Mouse (Mus musculus): ENCODE results near the gene Cyp24a1. TPM values are rescaled to one million over a fixed set of nuclear protein-coding genes. Genes with fewer than 3 reads are reported as not detected.
A peak's percentile ranks its signal among the peaks of the same experiment; 100 is the strongest.

The Cyp24a1 gene
- polyA plus RNA-seq, 1 experiment from 2014 or later = not detected

DNA sequence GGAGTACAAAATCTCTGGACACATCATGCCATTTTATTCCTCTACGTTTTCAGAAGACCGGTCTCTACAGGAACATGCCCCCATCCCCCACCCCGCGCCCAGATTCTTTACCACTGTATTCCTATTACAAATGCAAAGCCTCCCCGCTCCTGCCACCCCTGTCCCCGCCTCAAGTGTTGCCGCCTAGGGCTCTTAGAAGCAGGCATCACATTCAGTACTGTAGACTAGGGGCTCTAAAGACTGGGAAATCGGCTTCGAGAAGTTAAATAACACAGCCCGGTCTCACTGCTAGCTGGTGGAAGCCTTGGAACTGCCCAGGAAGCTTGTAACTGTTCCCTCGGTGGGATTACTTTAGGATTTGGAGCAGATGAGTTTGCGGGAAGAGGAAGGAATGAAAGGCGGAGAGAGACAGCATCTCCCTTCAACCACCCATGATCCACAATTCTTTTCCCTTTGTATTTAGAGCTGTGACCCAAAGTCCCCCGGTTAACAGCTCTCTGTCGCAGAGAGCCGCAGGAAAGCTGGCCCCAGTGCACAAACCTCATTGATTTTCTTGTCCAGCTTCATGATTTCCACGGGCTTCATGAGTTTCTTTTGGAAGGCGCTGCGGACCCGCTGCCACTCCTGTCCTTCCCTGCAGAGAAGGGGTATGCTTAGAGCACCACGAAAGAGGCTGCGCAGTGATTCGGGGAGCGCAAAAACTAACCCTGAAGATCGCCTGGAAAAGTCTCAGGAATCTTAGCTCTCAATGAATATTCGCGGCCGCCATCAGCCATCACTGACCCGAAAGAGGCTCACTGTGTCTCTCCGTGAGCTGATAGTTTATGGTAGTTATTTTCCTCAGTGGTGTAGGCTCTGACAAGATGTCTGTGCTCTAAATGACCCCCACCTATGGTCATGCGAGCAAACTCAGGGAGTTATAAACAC lies 1.9 kb downstream of the Cyp24a1 start:
- no peak overlapping the region for H3K4me3 ChIP-seq
- peaks cover 86% of the 10 kb centered on the region for H3K27me3 ChIP-seq
- H3K4me2 ChIP-seq = no peak overlapping the region
- H3K27ac ChIP-seq = no peak overlapping the region
- no peaks in the 10 kb centered on the region for H3K9me3 ChIP-seq
- H3K4me1 ChIP-seq = peaks cover 16% of the 10 kb centered on the region
- ATAC-seq (ENCODE audit: borderline replicate concordance, extremely low read depth, low FRiP score, low TSS enrichment) = no peak
- no peaks in the 10 kb centered on the region for H3K36me3 ChIP-seq
- WGBS = 9% methylated on average over 31 of the region's 31 CpGs
- H3K9ac ChIP-seq = no peak overlapping the region

DNA sequence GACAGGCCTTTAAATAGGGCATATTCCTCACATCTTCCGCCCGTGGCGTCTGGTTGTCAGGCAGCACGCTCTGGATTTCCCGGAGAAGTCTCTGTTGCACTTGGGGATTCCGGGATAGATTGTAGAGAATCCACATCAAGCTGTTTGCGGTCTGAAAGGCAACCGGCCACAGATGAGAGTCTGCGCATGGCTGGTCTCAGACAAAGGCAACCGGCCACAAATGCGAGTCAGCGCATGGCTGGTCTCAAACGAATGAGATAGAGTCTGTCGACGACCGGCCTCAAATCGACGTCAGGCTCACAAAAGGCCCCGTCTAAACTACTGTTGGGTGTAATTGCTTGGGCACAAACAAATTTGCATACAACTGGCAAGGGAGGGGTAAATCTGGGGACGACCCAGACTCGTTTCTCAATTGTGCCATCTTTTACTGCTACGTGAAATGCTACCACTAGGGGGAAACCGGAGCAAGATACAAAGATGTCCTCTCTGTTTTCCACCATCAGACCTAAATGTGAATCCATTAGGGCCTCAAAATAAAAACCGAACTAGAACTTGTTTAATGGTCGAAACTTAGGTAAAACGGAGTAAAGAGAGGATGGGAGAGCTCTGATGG lies 8.9 kb downstream of the Cyp24a1 start:
- ATAC-seq (ENCODE audit: borderline replicate concordance, extremely low read depth, low FRiP score, low TSS enrichment) = no peak
- Histone ChIP-seq H3K4me1 (no peaks in the 10 kb centered on the region), H3K27ac (no peak overlapping the region), H3K36me3 (no peaks in the 10 kb centered on the region), H3K4me3 (no peak overlapping the region), H3K9me3 (no peaks in the 10 kb centered on the region), H3K4me2 (no peak overlapping the region), H3K9ac (no peak overlapping the region), H3K27me3 (peaks cover 48% of the 10 kb centered on the region)
- 61% methylated on average over 26 of the region's 26 CpGs for WGBS

DNA sequence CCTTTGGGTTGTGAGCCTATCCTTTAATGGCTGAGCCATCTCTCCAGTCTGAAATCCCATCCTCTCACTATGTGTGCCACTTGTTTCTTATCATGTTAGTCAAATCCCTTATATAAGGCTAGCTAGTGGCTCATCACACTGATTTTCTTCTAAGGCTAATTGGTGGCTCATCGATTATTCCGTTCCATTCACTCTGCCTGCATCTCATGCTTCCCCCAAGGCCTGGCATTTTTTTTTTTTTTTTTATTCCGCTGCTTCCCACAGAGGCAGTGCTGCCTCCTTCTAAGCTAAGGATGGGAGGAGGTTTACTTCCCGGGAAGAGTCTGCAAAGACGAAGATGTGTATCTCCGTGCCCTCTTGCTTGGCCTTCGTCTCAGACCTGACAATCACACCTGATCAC lies 9.7 kb downstream of the Cyp24a1 start:
- Histone ChIP-seq H3K4me1 (no peaks in the 10 kb centered on the region), H3K27me3 (peaks cover 41% of the 10 kb centered on the region), H3K27ac (no peak overlapping the region), H3K4me2 (no peak overlapping the region), H3K9ac (no peak overlapping the region), H3K4me3 (no peak overlapping the region), H3K9me3 (no peaks in the 10 kb centered on the region), H3K36me3 (no peaks in the 10 kb centered on the region)
- no peak for ATAC-seq (ENCODE audit: borderline replicate concordance, extremely low read depth, low FRiP score, low TSS enrichment)
- 66% methylated on average over 7 of the region's 7 CpGs for WGBS

DNA sequence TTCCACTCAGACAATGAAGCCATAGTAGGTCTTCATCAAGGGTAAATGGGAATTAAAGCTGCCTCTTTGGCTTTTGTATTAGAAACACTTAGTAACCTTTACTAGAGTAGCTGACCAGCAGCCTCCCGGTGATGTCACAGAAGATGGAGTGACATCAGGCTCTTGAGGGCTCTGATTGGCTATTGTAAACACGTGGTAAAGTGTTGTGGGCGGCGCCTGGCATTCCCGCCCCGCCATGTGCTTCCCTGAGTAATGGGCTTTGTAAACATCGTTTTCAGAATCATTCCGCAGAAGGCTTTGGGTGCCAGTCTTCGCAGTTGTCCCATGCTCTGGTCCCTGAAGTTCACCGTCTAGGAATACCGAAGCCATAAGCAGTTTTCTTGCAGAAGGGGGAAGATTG lies 13.0 kb downstream of the Cyp24a1 start:
- 62% methylated on average over 11 of the region's 11 CpGs for WGBS
- no peaks in the 10 kb centered on the region for H3K36me3 ChIP-seq
- H3K27me3 ChIP-seq = peaks cover 17% of the 10 kb centered on the region
- no peaks in the 10 kb centered on the region for H3K4me1 ChIP-seq
- no peaks in the 10 kb centered on the region for H3K9me3 ChIP-seq
- H3K4me2 ChIP-seq = no peak overlapping the region
- no peak overlapping the region for H3K27ac ChIP-seq
- ATAC-seq (ENCODE audit: borderline replicate concordance, extremely low read depth, low FRiP score, low TSS enrichment) = no peak
- no peak overlapping the region for H3K4me3 ChIP-seq
- H3K9ac ChIP-seq = no peak overlapping the region

DNA sequence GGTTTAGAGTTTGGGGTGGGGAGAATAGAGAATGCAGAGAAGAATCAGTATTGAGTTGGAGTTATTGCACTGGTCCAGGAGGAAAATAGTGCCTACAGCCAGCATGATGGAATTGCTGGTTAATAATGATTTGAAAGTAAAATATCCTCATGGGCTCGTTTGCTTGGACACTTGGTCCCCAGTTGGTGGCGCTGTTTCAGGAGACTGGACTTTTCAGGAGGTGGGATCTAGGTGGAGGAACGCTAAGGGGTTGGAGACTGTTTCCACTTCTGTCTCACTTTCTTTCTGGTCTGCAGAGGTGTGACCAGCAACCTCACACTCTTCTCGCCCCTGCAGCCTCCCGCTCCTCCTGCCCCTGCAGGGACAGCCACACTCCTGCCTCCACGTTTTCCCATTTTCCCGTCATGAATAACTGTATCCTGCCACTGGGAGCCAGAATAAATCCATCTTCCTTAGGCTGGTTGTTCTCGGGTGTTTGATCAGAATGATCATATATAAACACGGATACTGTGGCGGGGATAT lies 14.9 kb downstream of the Cyp24a1 start:
- H3K27me3 ChIP-seq = peaks cover 17% of the 10 kb centered on the region
- no peak overlapping the region for H3K9ac ChIP-seq
- 43% methylated on average over 10 of the region's 10 CpGs for WGBS
- no peak overlapping the region for H3K27ac ChIP-seq
- H3K4me1 ChIP-seq = no peaks in the 10 kb centered on the region
- no peaks in the 10 kb centered on the region for H3K36me3 ChIP-seq
- H3K4me2 ChIP-seq = no peak overlapping the region
- H3K9me3 ChIP-seq = no peaks in the 10 kb centered on the region
- no peak overlapping the region for H3K4me3 ChIP-seq
- ATAC-seq (ENCODE audit: borderline replicate concordance, extremely low read depth, low FRiP score, low TSS enrichment) = no peak

DNA sequence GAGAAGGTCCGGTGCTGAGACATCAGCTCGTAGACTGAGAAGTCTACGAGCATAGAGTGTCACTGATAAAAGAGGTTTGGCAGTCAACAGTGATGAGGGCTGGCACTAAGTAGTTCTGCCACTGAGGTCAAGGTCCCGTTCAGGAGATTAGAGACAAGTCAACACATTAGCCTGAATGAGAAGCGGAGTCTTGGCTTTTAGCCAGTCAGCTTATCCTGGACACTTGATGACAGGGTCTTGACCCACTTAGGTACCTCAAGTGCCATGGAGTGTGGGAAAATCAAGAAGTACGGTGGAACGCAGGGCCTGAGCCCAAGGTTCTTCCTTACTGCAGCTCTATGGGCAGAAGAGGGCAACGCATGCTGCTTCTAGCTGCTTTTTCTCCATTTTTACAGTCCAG lies 20.3 kb downstream of the Cyp24a1 start:
- Histone ChIP-seq H3K4me1 (no peaks in the 10 kb centered on the region; the same call in 1 of the 2 replicates), H3K9ac (no peak overlapping the region), H3K4me3 (no peak overlapping the region), H3K27ac (no peak overlapping the region), H3K9me3 (no peaks in the 10 kb centered on the region), H3K4me2 (no peak overlapping the region), H3K27me3 (no peaks in the 10 kb centered on the region), H3K36me3 (no peaks in the 10 kb centered on the region)
- no peak for ATAC-seq (ENCODE audit: borderline replicate concordance, extremely low read depth, low FRiP score, low TSS enrichment)
- WGBS = 20% methylated on average over 8 of the region's 8 CpGs

DNA sequence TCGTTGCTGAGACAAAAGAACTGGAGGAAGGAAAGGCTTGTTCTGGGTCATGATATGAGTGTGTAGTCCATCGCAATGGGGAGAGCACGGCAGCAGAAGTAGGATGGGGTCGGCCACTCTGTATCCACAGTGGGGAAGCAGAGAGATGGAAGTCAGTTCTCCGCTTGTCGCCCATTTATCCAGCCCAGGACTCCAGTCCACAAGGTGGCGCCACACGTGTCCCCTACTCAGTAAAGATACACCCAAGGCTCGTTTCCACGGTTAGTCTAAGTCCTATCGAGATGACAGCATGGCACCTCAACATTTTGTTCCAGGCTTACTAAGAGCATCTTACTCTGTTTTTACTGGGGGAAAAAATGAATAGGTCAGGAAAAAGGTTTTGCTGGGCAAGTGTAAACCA lies 20.7 kb downstream of the Cyp24a1 start:
- H3K27me3 ChIP-seq = no peaks in the 10 kb centered on the region
- H3K4me2 ChIP-seq = no peak overlapping the region
- no peaks in the 10 kb centered on the region for H3K36me3 ChIP-seq
- no peaks in the 10 kb centered on the region; the same call in 1 of the 2 replicates for H3K4me1 ChIP-seq
- no peaks in the 10 kb centered on the region for H3K9me3 ChIP-seq
- H3K4me3 ChIP-seq = no peak overlapping the region
- no peak overlapping the region for H3K27ac ChIP-seq
- ATAC-seq (ENCODE audit: borderline replicate concordance, extremely low read depth, low FRiP score, low TSS enrichment) = no peak
- H3K9ac ChIP-seq = no peak overlapping the region
- WGBS = 67% methylated on average over 11 of the region's 11 CpGs

DNA sequence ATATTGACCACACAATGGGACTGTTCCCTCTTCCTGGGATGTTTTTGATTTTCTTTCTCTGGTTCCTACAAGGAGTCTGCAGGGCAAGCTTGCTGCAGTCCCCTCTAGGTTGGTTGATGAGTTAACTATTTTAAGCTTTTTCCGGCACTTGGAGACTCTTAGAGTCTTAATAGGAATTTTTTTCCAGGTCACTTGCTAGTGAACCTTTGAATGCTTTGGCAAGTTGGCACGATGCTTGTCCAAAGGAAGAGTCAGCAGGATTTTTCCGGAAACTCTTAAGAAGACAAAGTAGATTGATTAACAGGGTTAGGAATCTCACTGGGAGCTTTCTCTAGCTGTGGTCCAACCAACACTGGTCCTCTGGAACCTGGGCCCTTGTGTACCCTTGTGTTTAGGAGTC lies 21.8 kb downstream of the Cyp24a1 start:
- WGBS = 76% methylated on average over 3 of the region's 3 CpGs
- no peak overlapping the region for H3K27ac ChIP-seq
- no peak overlapping the region for H3K9ac ChIP-seq
- H3K9me3 ChIP-seq = no peaks in the 10 kb centered on the region
- no peaks in the 10 kb centered on the region; the same call in 1 of the 2 replicates for H3K4me1 ChIP-seq
- no peaks in the 10 kb centered on the region for H3K36me3 ChIP-seq
- no peak for ATAC-seq (ENCODE audit: borderline replicate concordance, extremely low read depth, low FRiP score, low TSS enrichment)
- no peak overlapping the region for H3K4me2 ChIP-seq
- no peak overlapping the region for H3K4me3 ChIP-seq
- no peaks in the 10 kb centered on the region for H3K27me3 ChIP-seq

DNA sequence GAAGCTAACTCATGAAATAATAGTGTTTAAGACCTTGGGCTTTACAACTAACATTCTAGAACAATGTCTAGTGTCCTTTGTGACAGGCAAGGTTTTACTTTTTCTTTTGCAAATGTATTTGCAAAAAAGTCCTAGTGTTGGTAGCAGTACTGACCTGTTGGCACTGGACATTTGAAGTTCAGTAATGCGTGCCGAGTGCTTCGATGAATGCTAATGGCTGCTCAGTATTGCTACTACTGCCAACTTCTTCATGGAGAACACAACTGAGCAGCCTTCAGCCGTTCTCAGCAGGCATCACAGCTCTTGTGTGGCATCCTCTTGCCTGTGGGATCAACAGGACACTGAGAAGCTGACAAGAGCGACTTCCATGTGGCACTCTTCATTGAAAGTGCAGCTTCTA lies 22.8 kb downstream of the Cyp24a1 start:
- Histone ChIP-seq H3K36me3 (no peaks in the 10 kb centered on the region), H3K9me3 (no peaks in the 10 kb centered on the region), H3K27ac (no peak overlapping the region), H3K4me2 (no peak overlapping the region), H3K4me1 (peaks cover 4% of the 10 kb centered on the region), H3K27me3 (no peaks in the 10 kb centered on the region), H3K4me3 (no peak overlapping the region), H3K9ac (no peak overlapping the region)
- no peak for ATAC-seq (ENCODE audit: borderline replicate concordance, extremely low read depth, low FRiP score, low TSS enrichment)
- 93% methylated on average over 5 of the region's 5 CpGs for WGBS

DNA sequence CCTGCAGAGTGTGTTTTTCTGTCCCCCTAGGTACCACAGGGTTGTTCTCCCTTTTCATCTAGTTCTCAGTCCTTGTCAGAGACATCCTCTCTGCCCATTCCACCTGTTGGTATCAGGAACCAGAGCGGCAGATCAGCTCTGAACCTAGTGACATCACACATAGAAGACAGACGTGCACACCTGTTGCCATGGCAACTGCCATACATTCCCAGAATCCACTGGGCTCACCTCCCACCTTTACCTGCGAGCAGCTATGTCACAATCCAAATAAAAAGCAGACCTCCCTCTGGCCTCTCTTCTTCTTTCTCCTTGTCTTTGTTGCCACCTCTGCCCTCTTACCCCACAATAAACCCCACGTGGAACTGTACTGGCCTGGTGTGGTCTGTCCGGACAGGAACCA lies 26.4 kb downstream of the Cyp24a1 start:
- no peak overlapping the region for H3K4me3 ChIP-seq
- H3K9me3 ChIP-seq = no peaks in the 10 kb centered on the region
- no peak overlapping the region for H3K9ac ChIP-seq
- no peaks in the 10 kb centered on the region for H3K27me3 ChIP-seq
- no peaks in the 10 kb centered on the region for H3K36me3 ChIP-seq
- H3K4me2 ChIP-seq = no peak overlapping the region
- H3K4me1 ChIP-seq = peaks cover 4% of the 10 kb centered on the region; the same call in 1 of the 2 replicates
- 55% methylated on average over 5 of the region's 5 CpGs for WGBS
- no peak for ATAC-seq (ENCODE audit: borderline replicate concordance, extremely low read depth, low FRiP score, low TSS enrichment)
- H3K27ac ChIP-seq = no peak overlapping the region

DNA sequence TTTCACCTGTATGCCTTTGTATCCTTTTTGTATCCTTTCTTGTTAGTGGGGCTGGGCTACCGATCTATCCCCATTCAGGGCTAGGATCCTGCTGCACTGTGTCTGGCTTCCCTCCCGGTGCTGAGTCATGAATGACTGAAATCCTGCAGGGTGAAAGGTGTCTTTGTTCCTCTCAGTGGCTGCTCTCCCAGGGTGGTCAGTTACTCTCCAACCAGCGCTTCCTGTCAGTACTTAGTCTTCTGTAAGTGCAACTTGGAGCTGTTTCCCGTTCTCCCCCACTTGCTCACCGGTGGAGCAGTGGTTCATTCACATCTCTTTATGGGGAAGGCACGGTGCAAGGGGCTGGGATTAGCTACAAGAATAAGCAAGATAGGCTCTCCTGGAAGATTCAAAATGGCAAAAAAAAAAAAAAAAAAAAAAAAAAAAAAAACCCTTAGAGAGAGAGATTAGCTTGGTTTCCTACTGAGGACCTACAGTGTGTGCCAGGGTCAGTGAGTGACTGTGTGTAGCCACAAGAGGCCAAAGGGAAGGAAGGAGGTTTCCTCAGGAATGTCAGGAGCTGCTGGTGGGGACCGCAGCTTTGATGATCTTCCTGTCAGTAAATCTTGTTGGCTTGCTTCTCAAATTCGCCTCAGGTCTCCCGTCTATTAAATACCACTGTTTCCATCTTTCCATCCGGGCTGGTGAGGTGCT lies 27.2 kb downstream of the Cyp24a1 start:
- H3K9me3 ChIP-seq = no peaks in the 10 kb centered on the region
- no peak for ATAC-seq (ENCODE audit: borderline replicate concordance, extremely low read depth, low FRiP score, low TSS enrichment)
- H3K4me1 ChIP-seq = peaks cover 4% of the 10 kb centered on the region; the same call in 1 of the 2 replicates
- H3K27me3 ChIP-seq = no peaks in the 10 kb centered on the region
- H3K4me2 ChIP-seq = no peak overlapping the region
- no peak overlapping the region for H3K4me3 ChIP-seq
- 6% methylated on average over 10 of the region's 10 CpGs for WGBS
- H3K27ac ChIP-seq = peak overlapping the region; percentile 33; the same call in 1 of the 2 replicates
- no peak overlapping the region for H3K9ac ChIP-seq
- no peaks in the 10 kb centered on the region for H3K36me3 ChIP-seq

DNA sequence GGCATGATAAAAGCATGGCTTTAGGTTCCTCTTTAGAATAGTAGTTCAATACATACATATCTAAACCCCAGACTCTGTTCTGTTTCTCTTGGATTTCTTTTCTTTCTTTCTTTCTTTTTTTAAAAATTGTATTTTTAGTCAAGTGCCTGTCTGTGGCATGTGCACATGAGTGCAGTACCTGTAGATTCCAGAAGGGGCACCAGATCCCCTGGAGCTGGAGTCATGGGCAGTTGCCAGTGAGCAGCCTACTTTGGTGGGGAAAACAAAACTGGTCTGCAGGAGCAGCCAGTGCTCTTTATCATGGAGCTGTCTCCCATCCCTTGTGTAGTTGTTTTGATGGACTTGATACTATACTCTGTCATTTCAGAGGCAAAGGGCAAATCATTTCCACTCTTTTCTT lies 28.9 kb downstream of the Cyp24a1 start:
- H3K9ac ChIP-seq = no peak overlapping the region
- no peak for ATAC-seq (ENCODE audit: borderline replicate concordance, extremely low read depth, low FRiP score, low TSS enrichment)
- no peaks in the 10 kb centered on the region for H3K27me3 ChIP-seq
- no peaks in the 10 kb centered on the region for H3K9me3 ChIP-seq
- no peak overlapping the region for H3K4me3 ChIP-seq
- no peaks in the 10 kb centered on the region for H3K36me3 ChIP-seq
- no peak overlapping the region for H3K4me2 ChIP-seq
- no peak overlapping the region for H3K27ac ChIP-seq
- H3K4me1 ChIP-seq = peaks cover 4% of the 10 kb centered on the region; the same call in 1 of the 2 replicates
